Mouse (Mus musculus) kidney, adult 2 months (tissue): ENCODE measurements around the gene Met.

Experiments
- CTCF ChIP-seq: fragments of 200-500 bp; conservative IDR thresholded peaks from 2 replicates; pipeline ENCODE4 v1.5.1; 2011; ENCODE audit warnings: low read depth, mild to moderate bottlenecking, control low read depth, low read length, moderate library complexity, mixed read lengths; ENCODE audit not compliant: insufficient read depth, insufficient read length
- POLR2A ChIP-seq: fragments of 200-500 bp; IDR thresholded peaks from one replicate; pipeline ENCODE4 v1.6.1; 2011; ENCODE audit warnings: low read depth, low read length, control low read depth

DNA sequence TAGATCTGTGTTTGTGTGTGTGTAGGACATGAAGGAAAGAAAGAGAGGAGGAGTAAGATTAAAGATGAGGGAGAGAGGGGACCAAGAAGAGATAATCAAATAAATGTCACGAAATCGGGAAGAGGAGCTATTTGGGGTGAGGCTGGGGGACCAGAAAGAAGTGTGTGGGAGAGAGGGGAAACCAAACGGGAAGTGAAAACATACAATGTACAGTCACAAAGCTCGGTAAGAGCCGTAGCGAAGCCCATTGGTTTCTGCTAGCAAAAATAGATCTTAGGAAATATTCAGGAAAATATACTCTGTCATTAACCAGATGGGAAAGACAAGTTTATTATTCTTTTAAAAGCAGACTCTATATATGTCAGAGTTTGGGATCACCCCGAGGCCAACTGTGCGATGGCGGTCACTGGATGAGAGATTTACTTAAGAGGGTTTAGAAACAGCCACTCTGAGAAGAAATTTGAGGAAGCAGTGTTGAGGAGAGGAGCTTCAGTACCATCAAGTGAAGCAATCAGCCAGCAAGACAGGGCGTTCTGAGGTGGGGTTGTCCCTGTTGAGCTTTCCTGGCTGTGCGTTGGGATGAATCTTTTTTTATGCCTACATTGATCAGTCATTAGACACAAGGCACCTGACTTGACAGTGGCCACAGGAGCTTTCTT, 147.9 kb downstream of the Met start:
- TF ChIP-seq CTCF (no peak), POLR2A (no peak)
